Mouse (Mus musculus) heart, embryonic 12.5 days (tissue): ENCODE measurements at regions not wholly inside any gene's neighbourhood (a gene's known extent, or its start where the extent isn't known, plus 50 kb on each side); places are given as distances from the start of the nearest gene placed in this dataset.

Experiments used
- ATAC-seq: fragments of 200-750 bp; cut with Nextera tagmentation; 2 replicates; pipeline ENCODE4 v1.8.0; 2017; ENCODE audit warnings: moderate TSS enrichment, moderate library complexity; ENCODE audit not compliant: insufficient number of reproducible peaks, low FRiP score
- H3K27ac ChIP-seq: fragments of 300-500 bp; sonication (generic); 2 replicates; pipeline ENCODE4 v1.5.1; 2016; ENCODE audit warnings: mild to moderate bottlenecking, moderate library complexity; ENCODE audit not compliant: poor library complexity, severe bottlenecking
- H3K27me3 ChIP-seq: fragments of 300-500 bp; sonication (generic); replicated peaks from 2 replicates; pipeline ENCODE4 v1.6.1; 2016; ENCODE audit warnings: mild to moderate bottlenecking, moderate library complexity
- H3K36me3 ChIP-seq: fragments of 300-500 bp; sonication (generic); 2 replicates; pipeline ENCODE4 v1.6.1; 2016; ENCODE audit warnings: mild to moderate bottlenecking, moderate library complexity
- H3K4me1 ChIP-seq: fragments of 300-500 bp; sonication (generic); replicated peaks from 2 replicates; pipeline ENCODE4 v1.6.1; 2016; ENCODE audit warnings: mild to moderate bottlenecking
- H3K4me2 ChIP-seq: fragments of 300-500 bp; sonication (generic); 2 replicates; pipeline ENCODE4 v1.6.1; 2016; ENCODE audit warnings: mild to moderate bottlenecking, moderate library complexity
- H3K4me3 ChIP-seq: fragments of 300-500 bp; sonication (generic); 2 replicates; pipeline ENCODE4 v1.5.1; 2016; ENCODE audit warnings: mild to moderate bottlenecking
- H3K9ac ChIP-seq: fragments of 300-500 bp; sonication (generic); 2 replicates; pipeline ENCODE4 v1.6.1; 2016; ENCODE audit warnings: mild to moderate bottlenecking, moderate library complexity
- H3K9me3 ChIP-seq: fragments of 300-500 bp; sonication (generic); replicated peaks from 2 replicates; pipeline ENCODE4 v1.6.1; 2016; ENCODE audit warnings: mild to moderate bottlenecking, moderate library complexity
- WGBS: fragments of 180-500 bp; shearing (Covaris S2); methylation state at CpG from one replicate; pipeline ENCODE4 v1.1.7; 2016; 5-methylcytosine and 5-hydroxymethylcytosine counted together

GRCm38 (mm10) chr3:139888537-139888936, 683.0 kb downstream of the Stpg2 start:
- WGBS: 46% methylated on average over 1 of the region's 1 CpGs
- no peaks in the 10 kb centered on the region for H3K36me3 ChIP-seq

GRCm38 (mm10) chr3:139890186-139890585, 684.7 kb downstream of the Stpg2 start:
- Histone ChIP-seq H3K4me3 (no peak overlapping the region), H3K4me1 (peaks cover 5% of the 10 kb centered on the region; the same call in 1 of the 2 replicates), H3K27ac (no peak overlapping the region), H3K36me3 (no peaks in the 10 kb centered on the region), H3K27me3 (no peaks in the 10 kb centered on the region), H3K9me3 (no peaks in the 10 kb centered on the region), H3K4me2 (no peak overlapping the region), H3K9ac (no peak overlapping the region)
- WGBS: 69% methylated on average over 2 of the region's 2 CpGs
- no peak for ATAC-seq

More at GRCm38 (mm10) chr3:139888537-139888936, 683.0 kb downstream of the Stpg2 start:
- ATAC-seq: no peak
- H3K4me3 ChIP-seq: no peak overlapping the region
- no peak overlapping the region for H3K27ac ChIP-seq
- no peak overlapping the region for H3K4me2 ChIP-seq
- no peak overlapping the region for H3K9ac ChIP-seq
- H3K4me1 ChIP-seq: peaks cover 5% of the 10 kb centered on the region; the same call in 1 of the 2 replicates
- H3K9me3 ChIP-seq: no peaks in the 10 kb centered on the region
- H3K27me3 ChIP-seq: no peaks in the 10 kb centered on the region

GRCm38 (mm10) chr3:139897894-139898293, 692.4 kb downstream of the Stpg2 start:
- ATAC-seq: no peak
- WGBS: 77% methylated on average over 5 of the region's 5 CpGs
- no peaks in the 10 kb centered on the region; the same call in 1 of the 2 replicates for H3K9me3 ChIP-seq

DNA sequence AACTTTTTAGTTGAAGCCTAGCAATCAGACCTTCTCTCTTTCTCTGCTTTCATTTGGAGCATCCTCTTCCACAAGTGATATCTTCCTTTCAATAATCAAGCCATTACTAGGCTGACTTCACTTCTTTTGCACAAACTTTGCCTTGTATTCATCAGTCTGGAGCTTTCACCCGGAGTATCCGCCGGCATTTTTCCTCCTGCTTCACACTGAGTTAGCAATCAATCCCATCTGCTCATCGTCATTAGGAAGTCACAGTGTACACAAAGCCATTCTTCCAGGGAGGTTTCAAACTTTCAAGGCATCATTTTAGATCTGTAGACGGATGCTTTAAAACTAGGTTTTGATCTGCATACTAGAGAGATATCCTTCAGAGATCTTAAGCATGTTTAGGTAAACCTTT, 693.7 kb downstream of the Stpg2 start:
- 40% methylated on average over 5 of the region's 5 CpGs for WGBS
- no peak for ATAC-seq

More at GRCm38 (mm10) chr3:139897894-139898293, 692.4 kb downstream of the Stpg2 start:
- Histone ChIP-seq H3K9ac (no peak overlapping the region), H3K36me3 (no peaks in the 10 kb centered on the region), H3K4me2 (no peak overlapping the region), H3K27ac (no peak overlapping the region), H3K4me3 (no peak overlapping the region), H3K4me1 (no peaks in the 10 kb centered on the region), H3K27me3 (no peaks in the 10 kb centered on the region)

GRCm38 (mm10) chr3:139913639-139914330, 708.3 kb downstream of the Stpg2 start:
- Histone ChIP-seq H3K27me3 (no peaks in the 10 kb centered on the region), H3K36me3 (no peaks in the 10 kb centered on the region), H3K9me3 (no peaks in the 10 kb centered on the region), H3K4me3 (no peak overlapping the region), H3K4me2 (no peak overlapping the region), H3K4me1 (no peaks in the 10 kb centered on the region), H3K27ac (no peak overlapping the region), H3K9ac (no peak overlapping the region)
- ATAC-seq: peak; percentile 67; the same call in 1 of the 2 replicates
- WGBS: 48% methylated on average over 2 of the region's 2 CpGs

More for the DNA sequence above, 693.7 kb downstream of the Stpg2 start:
- no peak overlapping the region for H3K27ac ChIP-seq
- no peak overlapping the region for H3K9ac ChIP-seq
- peaks cover 2% of the 10 kb centered on the region; the same call in 1 of the 2 replicates for H3K9me3 ChIP-seq
- H3K27me3 ChIP-seq: no peaks in the 10 kb centered on the region
- no peak overlapping the region for H3K4me2 ChIP-seq
- H3K4me1 ChIP-seq: no peaks in the 10 kb centered on the region
- H3K4me3 ChIP-seq: no peak overlapping the region
- H3K36me3 ChIP-seq: no peaks in the 10 kb centered on the region

DNA sequence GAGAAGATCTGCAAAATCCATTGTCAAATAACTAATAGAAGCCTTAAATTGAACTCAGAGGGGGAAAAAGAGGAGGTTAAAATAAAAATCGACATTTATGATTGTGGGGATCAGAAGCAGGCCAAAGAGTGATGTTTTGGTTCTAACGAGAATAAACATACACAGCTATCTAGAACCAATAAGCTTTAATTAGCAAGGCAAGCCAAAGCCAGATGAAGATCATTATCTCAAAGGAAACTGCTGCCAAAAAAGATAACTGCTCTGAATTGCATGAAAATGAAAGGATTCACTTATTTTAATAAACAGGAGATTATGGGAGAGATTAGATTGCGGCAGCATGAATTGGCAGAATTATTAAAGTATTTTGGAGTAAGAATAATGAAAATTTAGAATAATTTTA, 716.8 kb downstream of the Stpg2 start:
- Histone ChIP-seq H3K9ac (no peak overlapping the region), H3K4me1 (no peaks in the 10 kb centered on the region), H3K4me2 (no peak overlapping the region), H3K27me3 (no peaks in the 10 kb centered on the region), H3K27ac (no peak overlapping the region), H3K9me3 (no peaks in the 10 kb centered on the region), H3K36me3 (no peaks in the 10 kb centered on the region), H3K4me3 (no peak overlapping the region)
- 64% methylated on average over 3 of the region's 3 CpGs for WGBS
- no peak for ATAC-seq

DNA sequence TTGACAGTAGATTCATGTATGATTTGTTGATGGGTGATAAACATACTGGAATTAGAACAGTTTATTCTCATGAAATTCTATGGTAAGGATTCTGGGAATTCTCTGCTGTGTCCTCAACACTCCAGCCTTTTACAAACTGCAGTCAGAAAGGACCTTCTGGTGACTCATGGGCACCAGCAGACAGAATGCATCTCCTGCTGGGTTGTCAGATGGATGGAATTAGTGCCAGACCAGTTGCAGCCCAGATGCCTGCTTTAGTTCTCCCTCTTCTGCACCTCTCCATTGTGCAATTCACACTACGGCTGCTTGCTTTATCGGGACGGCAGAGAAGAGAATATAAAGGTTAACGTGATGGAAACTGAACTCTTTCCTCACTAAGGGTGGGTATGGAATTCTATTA, 727.5 kb downstream of the Stpg2 start:
- peaks cover 5% of the 10 kb centered on the region; the same call in 1 of the 2 replicates for H3K9me3 ChIP-seq
- no peaks in the 10 kb centered on the region for H3K36me3 ChIP-seq
- H3K4me1 ChIP-seq: no peaks in the 10 kb centered on the region
- 77% methylated on average over 4 of the region's 4 CpGs for WGBS
- no peak overlapping the region for H3K4me3 ChIP-seq
- H3K27ac ChIP-seq: no peak overlapping the region
- H3K27me3 ChIP-seq: no peaks in the 10 kb centered on the region
- no peak overlapping the region for H3K9ac ChIP-seq
- no peak overlapping the region for H3K4me2 ChIP-seq
- ATAC-seq: no peak

DNA sequence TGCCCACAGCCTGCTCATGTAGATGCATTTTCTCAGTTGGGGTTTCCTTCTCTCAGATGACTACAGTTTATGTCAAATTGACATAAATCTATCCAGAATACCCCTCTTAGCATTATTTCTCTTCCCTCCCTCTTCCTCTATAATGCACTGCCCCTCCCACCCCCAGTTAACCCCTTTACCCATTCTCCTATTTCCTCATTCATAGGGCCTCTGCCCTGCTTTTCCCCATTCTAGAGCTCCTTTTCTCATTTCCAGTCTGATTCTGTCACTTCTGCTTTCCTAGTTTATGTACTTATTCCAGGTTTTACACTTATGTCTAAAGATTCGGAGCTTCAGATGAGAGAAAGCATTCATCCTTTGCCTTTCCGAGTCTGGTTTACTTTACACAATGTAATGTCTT, 740.7 kb downstream of the Stpg2 start:
- H3K4me1 ChIP-seq: no peaks in the 10 kb centered on the region
- H3K9ac ChIP-seq: no peak overlapping the region
- no peak overlapping the region for H3K27ac ChIP-seq
- H3K4me3 ChIP-seq: no peak overlapping the region
- H3K27me3 ChIP-seq: no peaks in the 10 kb centered on the region
- WGBS: 71% methylated on average over 2 of the region's 2 CpGs
- H3K36me3 ChIP-seq: no peaks in the 10 kb centered on the region
- no peaks in the 10 kb centered on the region for H3K9me3 ChIP-seq
- H3K4me2 ChIP-seq: no peak overlapping the region
- ATAC-seq: no peak

- Histone ChIP-seq H3K4me1 (no peaks in the 10 kb centered on the region), H3K36me3 (no peaks in the 10 kb centered on the region), H3K9ac (no peak overlapping the region), H3K27me3 (no peaks in the 10 kb centered on the region), H3K4me2 (no peak overlapping the region), H3K4me3 (no peak overlapping the region), H3K27ac (no peak overlapping the region), H3K9me3 (no peaks in the 10 kb centered on the region)
- no peak for ATAC-seq
- WGBS: 72% methylated on average over 4 of the region's 4 CpGs
These were observed 741.8 kb downstream of the Stpg2 start for GRCm38 (mm10) chr3:139947247-139947646.

DNA sequence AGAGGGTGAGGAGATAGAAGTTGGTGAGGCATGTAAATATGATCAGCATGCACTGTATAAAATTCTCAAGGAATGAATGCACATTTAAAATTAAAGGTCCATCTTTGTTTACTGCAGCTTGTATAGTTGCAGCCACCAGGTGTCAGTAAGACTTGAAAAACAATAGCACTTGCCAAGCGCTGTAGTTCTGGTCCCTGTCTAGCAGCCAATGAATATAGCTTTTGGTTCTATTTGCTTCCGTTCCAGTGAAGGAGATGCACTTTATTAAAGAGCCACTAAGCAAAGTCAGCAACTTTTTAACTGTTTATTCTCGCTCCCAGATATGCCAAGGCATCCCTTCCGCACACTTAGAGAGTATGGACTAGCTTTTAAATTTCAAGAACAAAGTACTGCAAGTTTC, 743.6 kb downstream of the Stpg2 start:
- H3K36me3 ChIP-seq: no peaks in the 10 kb centered on the region
- H3K9me3 ChIP-seq: no peaks in the 10 kb centered on the region
- 64% methylated on average over 4 of the region's 4 CpGs for WGBS
- no peaks in the 10 kb centered on the region for H3K27me3 ChIP-seq
- ATAC-seq: no peak
- no peak overlapping the region for H3K27ac ChIP-seq
- no peak overlapping the region for H3K4me3 ChIP-seq
- no peak overlapping the region for H3K9ac ChIP-seq
- H3K4me2 ChIP-seq: no peak overlapping the region
- no peaks in the 10 kb centered on the region for H3K4me1 ChIP-seq

- Histone ChIP-seq H3K27ac (no peak overlapping the region), H3K9ac (no peak overlapping the region), H3K4me1 (no peaks in the 10 kb centered on the region), H3K27me3 (no peaks in the 10 kb centered on the region), H3K9me3 (no peaks in the 10 kb centered on the region), H3K4me3 (no peak overlapping the region), H3K4me2 (no peak overlapping the region), H3K36me3 (no peaks in the 10 kb centered on the region)
- ATAC-seq: no peak
- 77% methylated on average over 8 of the region's 8 CpGs for WGBS
These were observed 744.7 kb downstream of the Stpg2 start for GRCm38 (mm10) chr3:139950016-139950705.
